Mouse (Mus musculus): ENCODE results near the gene Htra1.

Htra1 gene

GRCm38 (mm10) chr7:130968537-130968936 lies 32.6 kb downstream of the Htra1 start:
- no peak for DNase-seq

DNA sequence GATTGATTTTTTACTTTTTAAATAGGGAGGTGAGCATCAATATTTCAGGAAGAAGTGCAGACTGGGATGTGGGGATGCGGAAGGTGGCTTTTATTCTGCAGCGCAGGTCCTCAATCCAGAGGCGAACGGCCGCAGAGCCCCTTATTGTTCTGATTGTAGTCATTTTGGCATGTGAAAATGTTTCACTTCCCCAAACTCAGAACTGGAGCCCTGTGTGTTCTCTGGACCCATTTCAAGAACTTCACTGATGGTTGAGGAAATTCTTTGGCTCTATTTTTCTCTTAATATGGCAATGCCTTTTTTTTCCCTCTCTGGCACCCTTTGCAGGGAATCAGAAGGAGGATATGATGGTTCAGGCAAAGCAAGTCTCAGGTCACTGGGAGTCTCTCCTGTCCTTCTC lies 33.2 kb downstream of the Htra1 start:
- DNase-seq: no peak

GRCm38 (mm10) chr7:130969507-130969906 lies 33.6 kb downstream of the Htra1 start:
- no peak for DNase-seq

GRCm38 (mm10) chr7:130972767-130973166 lies 36.9 kb downstream of the Htra1 start:
- no peak for DNase-seq

GRCm38 (mm10) chr7:130976305-130976935 lies 40.5 kb downstream of the Htra1 start:
- DNase-seq: no peak

DNA sequence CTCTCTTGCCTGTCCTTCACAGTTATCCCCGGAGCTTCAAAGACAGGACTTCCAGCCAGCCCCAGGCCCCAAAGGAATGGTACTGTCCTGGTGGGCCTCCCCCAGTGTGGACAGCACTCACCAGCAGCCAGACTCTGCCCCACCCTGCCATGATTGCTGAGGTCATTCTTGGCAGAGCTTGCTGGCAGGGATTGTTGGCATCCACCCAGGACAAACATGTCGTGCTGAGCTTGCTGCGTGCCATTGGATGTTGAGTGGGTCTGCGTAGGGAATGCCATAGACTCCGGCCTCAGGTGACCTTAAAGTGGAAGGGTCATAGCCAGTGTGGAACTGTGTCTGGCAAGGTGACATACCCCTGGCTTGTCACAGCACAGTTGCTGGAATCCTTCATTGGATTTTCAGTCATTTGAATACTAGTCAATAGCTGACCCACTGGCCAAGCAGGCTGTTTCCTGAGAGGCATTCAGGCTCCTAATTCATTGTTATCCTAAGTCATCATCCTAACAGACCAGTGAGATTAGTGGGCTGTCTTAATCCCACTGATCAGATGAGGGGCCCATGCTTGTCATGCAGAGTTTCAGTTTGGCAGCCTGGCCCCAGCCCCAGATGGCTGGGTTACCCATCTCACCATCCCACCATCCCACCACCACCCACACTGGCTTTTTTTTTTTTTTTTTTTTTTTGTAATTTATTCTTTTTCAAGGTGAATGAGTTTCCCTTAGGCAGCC lies 42.0 kb downstream of the Htra1 start:
- no peak for DNase-seq

DNA sequence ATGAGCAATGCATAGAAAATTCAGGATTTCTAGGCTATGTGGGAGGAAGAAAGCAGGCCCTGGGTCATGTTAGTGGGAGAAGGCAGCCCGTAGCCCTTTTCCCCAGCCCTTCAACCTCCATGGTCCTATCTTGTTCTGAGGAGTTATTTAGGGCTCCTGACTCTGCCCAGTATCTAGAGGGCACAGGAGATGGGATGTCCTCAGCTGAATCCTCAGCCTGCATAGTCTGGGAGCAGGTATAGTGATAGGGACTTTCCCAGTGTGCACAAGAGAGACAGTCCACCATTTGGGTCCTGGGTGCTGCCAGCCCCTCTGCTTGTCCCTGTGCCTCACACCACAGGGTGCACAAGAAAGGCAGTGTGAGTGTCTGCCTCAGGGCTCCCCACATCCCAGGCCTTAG lies 42.6 kb downstream of the Htra1 start:
- no peak for DNase-seq

DNA sequence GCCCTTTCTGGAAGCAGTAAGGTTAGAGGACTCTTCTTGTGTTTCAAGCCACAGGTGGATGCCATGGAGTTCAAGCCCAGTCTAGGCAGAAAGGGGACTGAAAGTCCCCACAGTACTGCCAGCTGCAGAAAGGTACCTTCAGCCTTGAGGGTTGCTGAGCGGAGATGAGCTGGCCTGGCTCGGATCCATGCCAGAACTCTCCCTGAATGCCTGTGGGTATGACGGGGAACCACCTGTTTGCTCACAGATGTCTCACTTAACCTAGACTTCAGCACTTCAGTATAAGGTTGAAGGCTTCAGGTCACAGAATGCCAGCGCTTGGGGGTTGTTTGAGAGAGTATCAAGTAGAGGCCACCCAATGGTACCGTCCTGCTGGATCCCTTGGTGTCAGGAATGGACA lies 44.2 kb downstream of the Htra1 start:
- no peak for DNase-seq

DNA sequence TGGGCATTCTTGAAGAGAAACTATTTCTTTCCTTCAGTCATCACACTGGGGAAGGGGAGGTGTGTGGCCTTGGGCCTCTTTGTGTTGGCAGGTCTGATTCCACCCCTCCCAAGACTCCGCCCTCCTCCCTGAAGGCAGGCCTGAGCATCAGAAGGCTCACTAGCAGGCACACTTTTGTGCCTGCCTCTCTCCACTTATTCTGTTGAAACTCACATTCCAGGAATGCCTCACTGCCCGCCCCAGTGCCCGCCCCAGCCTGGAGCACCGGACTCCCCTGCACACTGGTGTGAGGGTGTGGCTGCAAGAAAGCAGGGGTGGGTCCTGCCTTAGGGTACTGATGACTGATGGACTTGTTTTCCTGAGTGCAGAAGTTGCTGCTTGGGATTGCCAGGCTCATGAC lies 46.5 kb downstream of the Htra1 start:
- peak; percentile 60 for DNase-seq

GRCm38 (mm10) chr7:130982881-130983280 lies 47.0 kb downstream of the Htra1 start:
- DNase-seq: peak; percentile 26

- no peak for DNase-seq
These were observed 48.4 kb downstream of the Htra1 start for GRCm38 (mm10) chr7:130984294-130984693.

DNA sequence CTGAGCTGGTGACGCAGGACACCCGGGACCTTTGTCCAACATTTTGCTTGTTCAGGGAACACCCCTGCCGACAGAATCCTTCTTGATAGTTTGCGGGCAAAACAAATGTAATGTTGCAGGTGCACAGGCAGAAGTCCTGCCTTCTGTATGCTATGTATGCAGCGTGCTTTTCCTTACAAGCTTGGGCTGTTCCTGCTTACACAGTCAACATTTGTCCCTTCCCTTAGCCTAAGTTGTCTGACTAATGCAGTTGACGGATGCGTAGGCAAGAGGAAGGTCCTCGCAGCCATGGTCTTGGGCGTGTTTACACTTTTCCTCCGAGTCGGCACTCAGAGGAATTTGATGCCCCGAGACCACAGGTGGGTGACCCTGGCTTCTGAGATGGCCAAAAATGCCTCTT lies 49.3 kb downstream of the Htra1 start:
- DNase-seq: no peak

GRCm38 (mm10) chr7:130985716-130986115 lies 49.8 kb downstream of the Htra1 start:
- no peak for DNase-seq

GRCm38 (mm10) chr7:130988146-130988545 lies 52.2 kb downstream of the Htra1 start:
- DNase-seq: no peak

GRCm38 (mm10) chr7:130989371-130989770 lies 53.5 kb downstream of the Htra1 start:
- DNase-seq: no peak

GRCm38 (mm10) chr7:130991174-130991789 lies 55.4 kb downstream of the Htra1 start:
- DNase-seq: no peak

- peak; percentile 15 for DNase-seq
These were observed 58.0 kb downstream of the Htra1 start for GRCm38 (mm10) chr7:130993907-130994306.

DNA sequence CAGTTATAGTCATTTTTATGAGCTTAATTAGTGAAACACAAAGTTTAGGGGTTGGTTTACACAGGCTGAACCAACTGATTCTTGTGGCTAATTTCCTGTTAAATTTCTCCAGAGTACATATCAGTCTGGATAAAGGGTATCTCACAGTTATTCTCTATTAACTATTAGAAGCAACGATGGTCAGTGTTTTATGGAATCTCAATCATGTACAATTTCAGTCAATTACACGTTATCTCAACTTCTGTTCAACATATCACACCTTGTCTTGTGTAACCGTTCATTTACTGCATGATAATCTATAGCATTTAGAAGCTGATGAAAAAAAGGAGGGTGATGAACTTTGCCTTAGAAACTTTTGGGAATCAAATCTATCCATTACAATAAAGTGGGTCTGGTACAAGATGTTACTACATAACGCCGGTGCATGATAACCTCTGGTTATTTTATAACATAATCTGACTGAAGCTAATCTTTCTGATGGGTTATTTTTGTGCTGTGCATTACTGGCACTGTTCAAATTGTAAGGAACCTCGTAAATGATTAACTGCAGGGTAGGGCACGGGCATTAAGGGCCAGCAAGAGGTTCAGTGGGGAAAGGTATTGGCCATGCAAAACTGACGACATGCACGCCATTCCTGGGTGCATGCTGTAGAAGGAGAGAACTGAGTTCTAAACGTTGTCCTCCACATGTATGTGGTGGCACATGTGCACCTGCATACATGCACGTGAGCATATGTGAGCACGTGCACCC lies 66.2 kb downstream of the Htra1 start:
- DNase-seq: no peak

GRCm38 (mm10) chr7:131004071-131004470 lies 68.2 kb downstream of the Htra1 start:
- DNase-seq: peak; percentile 63

DNA sequence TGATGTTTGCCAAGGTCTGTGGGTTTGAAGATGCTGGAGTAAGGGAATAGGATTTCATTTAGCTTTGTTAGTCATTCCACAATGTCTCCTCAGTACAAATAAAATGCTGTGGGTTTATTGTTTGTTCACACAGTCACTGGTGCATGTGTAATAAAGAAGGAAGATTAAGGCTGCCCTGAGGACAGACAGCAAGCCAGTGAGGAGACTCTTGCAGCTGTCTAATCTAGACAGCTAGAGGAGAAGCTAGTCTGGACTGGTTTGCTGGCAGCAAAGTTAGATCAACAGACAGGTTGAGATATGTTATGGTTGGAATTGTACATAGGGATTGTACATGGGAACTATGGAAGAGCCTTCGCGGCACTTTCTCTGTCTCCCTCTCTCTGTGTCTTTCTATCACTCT lies 71.3 kb downstream of the Htra1 start:
- DNase-seq: no peak

DNA sequence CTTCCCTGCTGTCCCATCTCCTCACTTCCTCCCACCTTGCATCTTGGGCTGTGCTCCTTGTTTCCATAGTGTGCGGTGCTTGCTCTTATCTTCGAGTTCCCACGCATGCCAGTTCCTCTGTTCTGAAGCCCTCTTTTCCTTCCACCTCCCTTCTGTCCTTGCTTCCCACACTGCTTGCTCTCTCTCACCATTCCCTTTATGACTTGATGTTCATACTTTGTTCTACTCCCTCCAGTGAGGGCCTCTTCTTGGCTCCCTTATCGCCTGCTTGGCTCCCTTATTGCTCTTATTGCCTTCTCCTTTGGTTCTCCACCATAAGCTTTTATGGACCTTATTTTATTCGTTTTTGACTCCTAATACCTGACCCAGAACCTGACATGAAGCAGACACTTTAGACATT lies 73.3 kb downstream of the Htra1 start:
- DNase-seq: no peak

DNA sequence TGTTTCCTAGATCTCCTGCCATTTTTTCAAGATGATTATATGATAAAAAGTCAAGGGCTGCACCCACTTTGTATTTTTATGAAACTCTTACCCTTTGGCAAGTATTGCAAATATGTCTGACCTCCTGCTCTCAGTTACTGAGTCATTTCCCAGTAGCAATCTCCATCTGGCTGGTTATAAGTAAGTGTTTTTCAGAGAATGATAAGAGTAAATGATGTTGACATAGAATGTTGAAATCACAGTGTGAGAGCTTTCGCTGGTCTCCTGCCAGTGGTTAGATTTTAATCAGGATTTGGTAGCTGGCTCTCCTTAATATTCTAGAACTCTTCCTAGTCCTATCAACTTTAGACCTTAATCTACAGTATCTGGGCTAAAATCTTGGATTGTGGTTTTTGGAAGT lies 76.0 kb downstream of the Htra1 start:
- DNase-seq: no peak

DNA sequence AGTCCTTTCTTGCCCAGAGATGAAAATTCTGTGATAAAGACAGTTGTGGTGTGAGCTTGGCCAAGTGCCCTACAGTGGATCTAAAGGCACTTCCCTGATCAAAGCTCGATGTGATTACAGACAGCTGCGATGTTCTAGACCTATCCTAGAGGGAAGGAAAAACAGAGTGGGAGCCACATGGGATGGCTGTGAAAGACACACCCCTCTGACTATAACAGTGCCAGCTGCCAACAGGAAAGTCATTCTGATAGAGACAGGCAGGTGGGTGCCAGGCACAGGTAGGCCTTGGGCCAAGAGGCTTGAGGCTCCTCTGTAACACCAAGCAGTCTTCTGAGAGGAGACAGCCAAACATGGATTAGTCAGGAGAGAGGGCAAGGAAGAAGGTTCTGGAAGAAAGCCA lies 83.3 kb downstream of the Htra1 start:
- no peak for DNase-seq

DNA sequence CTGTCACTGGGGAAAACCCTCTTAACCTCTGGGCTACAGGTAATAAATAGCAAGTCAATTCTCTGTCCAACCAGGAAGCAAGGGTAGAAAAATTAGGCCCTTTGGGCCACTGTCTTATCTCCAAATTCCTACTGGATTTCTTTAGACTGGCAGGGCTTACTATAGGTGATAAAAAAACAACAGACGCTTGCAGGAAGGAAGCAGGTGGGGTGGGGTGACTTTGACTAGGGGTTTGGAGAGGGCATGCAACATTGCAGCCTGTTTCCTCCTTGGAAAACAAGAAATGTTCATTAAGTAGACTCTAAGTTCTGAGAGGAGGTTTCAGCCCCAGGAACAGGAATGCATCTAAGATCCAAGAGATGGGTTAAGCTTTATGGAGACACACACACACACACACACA lies 88.9 kb downstream of the Htra1 start:
- no peak for DNase-seq

Measured in thymus, postnatal 4 days (tissue).